Mouse (Mus musculus): ENCODE data around the gene Gnaq.

- TF ChIP-seq GATA1 (IDR thresholded peaks at IDR 0.05; ENCODE audit: borderline replicate concordance, low read length) (no peak), FLI1 (IDR thresholded peaks at IDR 0.05; ENCODE audit: low read length) (no peak)
These were observed 245.9 kb downstream of the Gnaq start for GRCm38 (mm10) chr19:16378565-16378964.
